Mouse (Mus musculus): Measurements from ENCODE around the gene Wnt3.
A peak's percentile ranks its signal among the peaks of the same experiment; 100 is the strongest.

Wnt3 gene

DNA sequence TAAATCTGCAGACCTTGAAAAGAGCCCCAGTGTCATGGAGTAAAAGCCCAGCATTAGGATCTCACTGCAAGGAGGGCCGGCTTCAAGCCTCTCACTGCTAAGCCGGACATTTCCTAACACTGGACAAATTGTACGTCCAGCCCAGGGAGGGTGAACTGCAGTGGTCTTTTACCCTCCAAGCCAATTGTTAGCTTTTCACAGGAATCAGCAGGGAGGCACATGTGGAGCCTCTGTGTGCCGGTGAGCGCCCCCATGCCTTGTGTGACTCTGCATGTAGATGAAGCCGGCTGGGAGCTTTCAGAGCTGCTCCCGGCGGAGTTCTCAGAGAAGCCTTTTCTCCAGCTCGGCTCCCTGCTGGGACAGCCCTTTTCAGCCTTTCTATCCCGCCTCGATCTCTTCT, 66.9 kb downstream of the Wnt3 start:
- no peak for DNase-seq (ENCODE audit: low spot score in 2 of 2)

DNA sequence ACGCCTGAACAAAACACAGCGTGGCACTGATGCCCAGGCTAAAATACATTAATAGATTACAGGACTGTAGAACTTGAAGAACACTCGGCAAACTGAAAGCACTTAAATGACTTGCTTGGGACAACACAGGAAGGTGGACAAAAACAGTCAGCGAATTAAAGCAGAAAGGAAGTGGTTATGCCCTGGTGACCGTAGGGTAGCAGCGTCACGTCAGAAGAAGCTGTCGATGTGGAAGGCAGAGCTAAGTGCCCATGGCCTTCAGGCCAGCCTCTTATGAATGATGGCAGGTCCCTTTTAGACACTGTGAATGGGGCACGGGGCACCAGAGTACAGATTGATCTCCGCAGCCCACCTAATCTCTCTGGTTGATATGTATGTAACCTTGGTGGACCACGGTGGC, 74.3 kb downstream of the Wnt3 start:
- no peak for DNase-seq (ENCODE audit: low spot score in 2 of 2)

DNA sequence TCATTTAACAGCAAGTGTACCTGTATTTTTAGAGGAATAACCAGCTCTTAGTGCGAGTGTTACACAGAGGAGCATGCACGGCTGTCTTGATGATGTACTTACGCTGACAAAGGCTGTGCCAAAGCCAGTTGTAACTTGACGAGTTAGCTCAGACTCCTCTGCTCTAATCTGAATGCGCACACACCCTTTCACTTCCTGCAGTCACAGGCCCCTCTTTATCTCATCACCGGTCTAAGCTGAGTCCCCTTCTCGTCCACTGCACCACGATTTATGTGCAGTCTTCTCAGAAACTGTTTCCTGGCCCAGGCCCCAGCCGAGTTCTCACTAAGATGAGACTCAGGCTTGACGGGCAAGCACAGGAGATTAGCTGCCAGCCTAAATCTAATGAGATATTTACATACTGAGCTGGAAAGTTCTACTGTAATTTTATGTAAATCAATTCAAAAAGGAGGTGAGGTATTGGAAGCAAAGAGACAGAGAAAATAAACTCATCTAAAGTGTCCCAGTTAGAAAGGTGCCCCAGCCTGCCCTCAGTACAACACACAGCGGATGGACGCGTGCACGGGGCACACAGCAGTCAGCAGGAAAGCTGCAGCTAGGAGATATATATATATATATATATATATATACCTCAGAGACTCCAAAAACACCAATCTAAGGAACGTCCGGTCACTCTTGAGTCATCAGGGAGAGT, 78.8 kb downstream of the Wnt3 start:
- DNase-seq (ENCODE audit: low spot score in 2 of 2) = no peak

DNA sequence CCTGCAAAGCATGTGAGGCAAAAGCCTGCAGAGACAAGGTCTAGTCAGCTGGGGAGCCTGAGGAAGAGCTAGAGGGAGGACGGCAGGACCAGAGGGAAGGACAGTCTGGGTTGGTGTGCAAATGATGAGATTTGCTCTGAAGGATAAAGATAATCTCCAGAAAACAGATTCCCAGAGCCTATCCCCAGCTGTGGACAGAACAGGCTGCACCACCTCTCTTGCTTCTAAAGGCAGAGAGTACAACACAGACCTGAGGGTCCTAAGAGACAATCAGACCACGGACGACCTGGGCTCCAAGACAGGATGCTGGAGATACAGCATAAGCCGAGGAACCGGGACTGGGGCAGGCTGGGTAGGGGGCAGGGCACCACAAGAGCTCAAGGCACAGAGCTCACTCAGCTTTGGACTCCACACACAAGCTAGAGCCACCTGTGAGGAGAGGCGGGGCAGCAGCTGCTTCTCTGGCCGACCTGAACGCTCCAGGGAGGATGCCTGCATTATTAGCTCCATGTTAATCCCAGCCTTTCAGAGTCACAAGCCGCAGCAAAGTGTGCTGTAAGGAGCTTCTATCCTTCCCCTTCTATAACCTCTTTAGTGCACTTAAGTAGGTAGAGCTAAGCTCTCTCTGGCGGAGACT, 79.5 kb downstream of the Wnt3 start:
- no peak for DNase-seq (ENCODE audit: low spot score in 2 of 2)

DNA sequence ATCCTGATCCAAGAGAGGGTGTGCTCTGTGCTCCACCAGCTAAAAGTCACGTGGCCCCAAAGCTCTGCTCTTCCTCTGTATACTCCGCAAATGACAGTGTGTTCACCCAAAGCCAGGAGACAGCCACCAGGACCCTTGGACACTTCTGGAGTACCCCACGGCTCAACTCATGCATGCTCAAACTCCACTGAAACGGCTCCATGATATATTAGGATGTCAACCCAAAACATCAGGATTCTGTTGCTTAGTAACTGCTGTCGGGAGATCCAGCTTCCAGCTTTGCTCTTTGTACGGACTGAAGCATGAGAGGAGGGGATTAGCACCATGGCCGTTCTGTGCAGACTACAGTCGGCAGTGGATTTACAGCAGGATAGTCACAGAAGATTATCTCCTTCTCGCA, 80.3 kb downstream of the Wnt3 start:
- DNase-seq (ENCODE audit: low spot score in 2 of 2) = no peak

DNA sequence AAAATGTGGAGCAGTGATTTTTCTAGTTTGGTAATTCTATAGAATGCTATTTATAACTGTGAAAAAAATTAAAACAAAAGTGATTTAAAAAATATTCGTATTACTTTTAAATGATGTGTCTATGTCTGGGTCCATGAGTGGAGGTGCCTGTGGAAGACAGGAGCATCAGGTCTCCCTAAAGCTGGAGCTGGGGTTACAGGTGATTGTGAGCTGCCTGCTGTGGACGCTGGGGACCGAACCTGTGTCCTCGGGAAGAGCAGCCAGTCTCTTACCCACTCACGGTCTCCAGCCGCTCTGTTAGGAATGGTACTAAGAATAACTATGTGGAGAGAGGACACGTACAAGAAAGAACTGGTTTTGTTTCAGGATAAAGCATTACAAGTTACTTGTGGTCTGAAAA, 82.7 kb downstream of the Wnt3 start:
- DNase-seq (ENCODE audit: low spot score in 2 of 2) = no peak

DNA sequence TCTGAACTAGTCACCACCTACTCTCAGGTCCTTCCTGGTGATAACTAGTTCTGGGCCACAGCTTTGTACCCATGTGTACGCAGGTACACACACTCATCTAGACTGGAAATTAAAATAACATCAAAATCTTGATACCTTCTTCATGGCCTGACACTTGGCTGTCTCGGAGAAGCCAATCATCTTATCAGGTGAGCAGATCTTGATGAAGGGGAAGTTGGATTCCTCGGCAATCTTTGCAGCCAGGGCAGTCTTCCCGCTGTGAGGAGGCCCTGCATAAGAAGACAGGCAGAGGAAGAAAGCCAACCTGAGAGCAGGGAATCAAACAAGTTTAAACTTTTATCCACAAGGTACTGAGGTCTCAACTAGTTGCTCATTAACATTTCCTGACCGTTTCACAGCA, 84.8 kb downstream of the Wnt3 start:
- DNase-seq (ENCODE audit: low spot score in 2 of 2) = no peak

DNA sequence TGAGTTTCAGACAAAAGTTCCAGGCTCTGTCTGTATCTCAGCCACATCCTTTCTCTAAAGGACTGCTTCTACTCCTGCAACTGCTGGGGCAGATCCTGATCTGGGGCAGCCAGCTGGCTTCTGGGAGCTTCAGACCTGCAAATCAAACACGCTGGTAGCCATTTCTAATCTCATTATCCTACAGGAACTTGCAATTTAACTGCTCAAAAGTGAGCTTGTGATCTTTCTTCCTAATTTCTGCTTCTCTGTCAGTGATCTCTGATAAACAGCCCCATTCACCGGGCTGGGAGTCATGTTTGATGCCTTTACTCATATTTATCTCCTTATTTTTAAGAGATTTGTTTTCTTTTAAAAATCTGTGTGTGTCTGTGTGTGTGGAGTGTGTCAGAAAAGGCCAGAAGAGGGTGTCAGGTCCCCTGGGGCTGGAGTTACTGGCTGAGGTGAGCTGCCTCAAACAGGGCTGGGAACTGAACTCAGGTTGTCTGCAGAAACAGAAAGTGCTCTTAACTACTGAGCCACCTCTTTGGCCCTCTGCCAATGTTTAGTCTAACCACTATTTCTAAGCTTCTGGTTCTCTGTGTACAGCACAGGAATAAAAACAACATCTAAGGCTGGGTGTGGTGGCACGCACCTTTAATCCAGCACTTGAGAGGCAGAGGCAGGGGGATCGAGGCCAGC, 86.1 kb downstream of the Wnt3 start:
- DNase-seq (ENCODE audit: low spot score in 2 of 2) = no peak

DNA sequence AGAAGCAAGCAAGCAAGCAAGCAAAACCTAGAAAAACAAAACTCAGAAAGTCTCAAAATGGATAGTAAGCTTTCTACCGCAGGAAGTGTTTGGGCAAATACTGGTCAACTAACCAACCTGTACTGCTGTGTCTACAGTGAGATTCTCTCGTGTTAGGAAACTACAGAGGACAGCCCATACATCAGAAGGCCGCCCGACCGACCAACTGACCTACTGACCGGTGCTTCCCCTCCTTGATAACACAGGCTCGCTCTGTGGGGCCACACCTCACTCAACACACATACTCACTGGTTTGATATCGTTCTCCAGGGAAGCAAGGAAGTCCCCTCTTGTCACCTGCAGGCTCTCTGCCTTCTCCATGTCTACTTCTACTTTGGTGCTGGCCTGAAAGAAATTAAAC, 89.0 kb downstream of the Wnt3 start:
- DNase-seq (ENCODE audit: low spot score in 2 of 2) = peak in 1 of 2 experiments; percentile 47

DNA sequence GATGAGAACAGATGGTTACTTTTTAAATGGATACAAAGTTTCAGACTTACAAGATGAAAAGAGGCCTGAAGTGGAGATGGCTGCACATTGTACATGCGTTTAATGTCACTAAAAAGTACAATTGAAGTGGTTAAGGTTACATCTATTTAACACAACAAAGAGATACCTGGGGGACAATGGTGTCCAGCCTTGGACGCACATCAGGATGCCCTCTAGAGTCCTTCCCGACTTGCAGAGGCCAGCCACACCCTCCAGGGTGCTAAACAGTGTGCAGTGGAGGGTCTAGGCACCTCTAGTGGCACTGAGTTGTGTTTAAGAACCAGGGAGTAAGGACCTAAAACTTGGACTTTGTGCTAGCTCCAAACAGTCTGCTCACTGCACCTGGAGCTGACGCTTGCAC, 90.5 kb downstream of the Wnt3 start:
- DNase-seq (ENCODE audit: low spot score in 2 of 2) = no peak

DNA sequence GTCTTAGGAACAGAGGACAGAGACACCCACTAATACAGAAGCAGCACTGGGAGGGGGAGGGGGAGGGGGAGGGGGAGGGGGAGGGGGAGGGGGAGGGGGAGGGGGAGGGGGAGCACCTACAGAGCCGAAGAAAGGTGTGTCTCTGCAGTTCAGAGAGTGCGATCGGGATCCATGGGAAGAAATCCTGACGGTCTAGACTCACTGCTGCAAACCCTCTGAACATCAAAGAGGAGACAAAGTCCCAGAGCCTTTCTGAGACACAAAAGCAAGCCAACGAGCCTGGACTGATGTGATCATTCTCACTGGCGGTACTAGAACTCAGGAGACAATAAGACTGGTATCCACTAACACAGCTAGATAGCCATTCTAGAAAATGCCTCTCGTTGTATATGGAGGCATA, 91.4 kb downstream of the Wnt3 start:
- DNase-seq (ENCODE audit: low spot score in 2 of 2) = no peak
